Mouse (Mus musculus): ENCODE measurements at regions not wholly inside any gene's neighbourhood (a gene's known extent, or its start where the extent isn't known, plus 50 kb on each side); places are given as distances from the start of the nearest gene placed in this dataset.

DNA sequence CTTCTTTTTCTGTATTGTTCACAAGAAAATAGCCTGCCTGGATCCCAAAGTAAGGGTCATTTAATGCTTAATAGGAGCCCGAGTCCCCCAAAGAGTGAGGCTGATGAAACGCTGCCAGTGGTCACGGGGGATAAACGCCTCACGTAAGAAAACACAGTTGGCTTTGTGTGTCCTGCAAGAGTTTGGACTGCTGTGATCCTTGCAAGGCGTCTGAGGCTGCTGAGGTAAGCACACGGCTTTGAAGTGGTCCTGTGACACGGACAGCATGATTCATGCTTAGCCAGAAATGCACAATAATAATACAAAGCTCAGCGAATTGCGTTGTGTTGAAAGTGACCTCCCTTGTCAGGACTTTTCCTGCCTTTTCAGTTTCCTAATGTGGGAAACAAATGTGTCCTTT is 158.8 kb downstream of the Lyplal1 start:
- DNase-seq (no peak), ATAC-seq (no peak)
- H3K4me3 ChIP-seq (ENCODE audit: low read depth, low read length) = no peak overlapping the region
- H3K36me3 ChIP-seq (ENCODE audit: insufficient read depth) = no peaks in the 10 kb centered on the region
- H3K9me3 ChIP-seq (ENCODE audit: low read length) = no peaks in the 10 kb centered on the region
- no peaks in the 10 kb centered on the region for H3K4me1 ChIP-seq (ENCODE audit: insufficient read depth)
- no peak overlapping the region for H3K27ac ChIP-seq (ENCODE audit: low read depth, low read length)
- H3K4me2 ChIP-seq (ENCODE audit: low read depth) = no peak overlapping the region
- TF ChIP-seq CTCF (IDR thresholded peaks at IDR 0.05; ENCODE audit: low read depth) = no peak
- 22% methylated on average over 10 of the region's 10 CpGs for WGBS
- no peak overlapping the region for H3K9ac ChIP-seq
- no peaks in the 10 kb centered on the region for H3K27me3 ChIP-seq (ENCODE audit: insufficient read depth, low read length)

- WGBS = 89% methylated on average over 3 of the region's 3 CpGs
- H3K36me3 ChIP-seq (ENCODE audit: insufficient read depth) = no peaks in the 10 kb centered on the region
- no peak overlapping the region for H3K9ac ChIP-seq
- H3K27me3 ChIP-seq (ENCODE audit: insufficient read depth, low read length) = no peaks in the 10 kb centered on the region
- H3K4me1 ChIP-seq (ENCODE audit: insufficient read depth) = no peaks in the 10 kb centered on the region
- DNase-seq (no peak), ATAC-seq (no peak)
- no peak overlapping the region for H3K27ac ChIP-seq (ENCODE audit: low read depth, low read length)
- H3K4me3 ChIP-seq (ENCODE audit: low read depth, low read length) = no peak overlapping the region
- TF ChIP-seq CTCF (IDR thresholded peaks at IDR 0.05; ENCODE audit: low read depth) = no peak
- H3K4me2 ChIP-seq (ENCODE audit: low read depth) = no peak overlapping the region
- no peaks in the 10 kb centered on the region for H3K9me3 ChIP-seq (ENCODE audit: low read length)
Observed at GRCm38 (mm10) chr1:185962606-185963005, 154.5 kb downstream of the Lyplal1 start.

DNA sequence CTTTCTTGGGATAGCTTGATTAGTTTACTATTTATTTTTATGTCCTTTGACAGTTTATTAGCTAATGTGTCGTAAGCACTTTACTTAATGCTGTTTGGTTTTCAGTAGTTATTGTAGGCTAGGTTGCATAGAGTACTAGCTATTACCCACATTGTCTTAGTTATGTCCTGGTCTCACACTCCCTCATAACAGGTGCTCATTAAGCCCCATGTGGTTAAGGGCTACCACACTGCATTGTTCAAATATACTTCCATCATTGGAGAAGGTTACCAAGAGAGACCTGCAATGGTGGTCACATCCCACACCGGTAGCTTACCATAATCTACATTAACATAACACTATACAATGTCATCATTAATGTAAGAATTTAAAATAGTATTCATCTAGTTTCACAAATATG is 153.3 kb downstream of the Lyplal1 start:
- H3K36me3 ChIP-seq (ENCODE audit: insufficient read depth) = no peaks in the 10 kb centered on the region

DNA sequence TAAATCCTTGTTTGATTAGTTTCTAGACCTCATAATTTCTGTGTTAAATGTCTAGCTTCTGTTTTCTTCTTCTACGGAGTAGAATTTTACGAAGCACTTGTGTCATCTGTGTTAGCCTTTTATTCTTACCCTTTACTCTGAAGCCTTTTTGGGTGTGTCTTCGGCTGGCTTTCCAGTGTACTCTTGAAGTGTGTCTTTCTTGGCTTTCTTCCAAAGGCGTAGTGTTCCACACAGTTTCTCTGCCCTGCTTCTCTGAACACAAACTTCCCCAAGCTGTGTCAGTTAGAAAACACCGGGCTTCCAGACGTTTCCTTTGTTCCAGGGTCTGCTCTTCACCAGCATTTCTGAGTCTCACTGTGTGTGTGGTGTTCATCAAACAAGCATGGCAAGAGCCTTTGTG is 152.7 kb downstream of the Lyplal1 start:
- ATAC-seq (no peak), DNase-seq (no peak)
- no peak overlapping the region for H3K9ac ChIP-seq
- no peaks in the 10 kb centered on the region for H3K36me3 ChIP-seq (ENCODE audit: insufficient read depth)
- no peaks in the 10 kb centered on the region for H3K9me3 ChIP-seq (ENCODE audit: low read length)
- no peak overlapping the region for H3K27ac ChIP-seq (ENCODE audit: low read depth, low read length)
- no peak overlapping the region for H3K4me2 ChIP-seq (ENCODE audit: low read depth)
- H3K27me3 ChIP-seq (ENCODE audit: insufficient read depth, low read length) = no peaks in the 10 kb centered on the region
- no peak for TF ChIP-seq CTCF (IDR thresholded peaks at IDR 0.05; ENCODE audit: low read depth)
- H3K4me3 ChIP-seq (ENCODE audit: low read depth, low read length) = no peak overlapping the region
- WGBS = 57% methylated on average over 6 of the region's 6 CpGs
- H3K4me1 ChIP-seq (ENCODE audit: insufficient read depth) = no peaks in the 10 kb centered on the region

More for the DNA sequence above, 153.3 kb downstream of the Lyplal1 start:
- H3K9ac ChIP-seq = no peak overlapping the region
- H3K4me1 ChIP-seq (ENCODE audit: insufficient read depth) = no peaks in the 10 kb centered on the region
- no peak for ATAC-seq
- no peak for DNase-seq
- H3K27ac ChIP-seq (ENCODE audit: low read depth, low read length) = no peak overlapping the region
- H3K27me3 ChIP-seq (ENCODE audit: insufficient read depth, low read length) = no peaks in the 10 kb centered on the region
- no peak for TF ChIP-seq CTCF (IDR thresholded peaks at IDR 0.05; ENCODE audit: low read depth)
- no peak overlapping the region for H3K4me2 ChIP-seq (ENCODE audit: low read depth)
- H3K9me3 ChIP-seq (ENCODE audit: low read length) = no peaks in the 10 kb centered on the region
- H3K4me3 ChIP-seq (ENCODE audit: low read depth, low read length) = no peak overlapping the region
- 95% methylated on average over 2 of the region's 2 CpGs for WGBS

DNA sequence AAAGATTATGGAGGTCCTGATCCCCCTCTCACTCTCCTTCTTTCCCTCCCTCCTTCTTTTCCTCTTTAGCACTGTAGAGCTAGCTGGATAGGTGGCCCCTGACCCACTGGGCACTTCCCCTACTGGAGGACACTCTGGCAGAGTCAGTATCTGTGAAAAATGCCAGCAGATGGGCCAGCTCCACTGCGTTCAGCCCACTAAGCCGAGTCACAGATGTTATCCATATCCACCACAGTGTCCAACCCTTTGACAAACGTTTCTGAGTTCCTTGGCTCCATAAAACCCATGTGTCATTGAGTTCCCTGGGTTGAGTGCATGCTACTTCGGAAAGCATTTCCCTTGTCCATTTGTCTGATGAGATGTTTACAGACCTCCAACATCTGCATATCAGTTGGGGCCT is 149.9 kb downstream of the Lyplal1 start:
- Histone ChIP-seq H3K9ac (no peak overlapping the region), H3K4me3 (ENCODE audit: low read depth, low read length) (no peak overlapping the region), H3K4me2 (ENCODE audit: low read depth) (no peak overlapping the region), H3K27me3 (ENCODE audit: insufficient read depth, low read length) (no peaks in the 10 kb centered on the region), H3K36me3 (ENCODE audit: insufficient read depth) (no peaks in the 10 kb centered on the region), H3K9me3 (ENCODE audit: low read length) (no peaks in the 10 kb centered on the region), H3K4me1 (ENCODE audit: insufficient read depth) (no peaks in the 10 kb centered on the region), H3K27ac (ENCODE audit: low read depth, low read length) (no peak overlapping the region)
- no peak for TF ChIP-seq CTCF (IDR thresholded peaks at IDR 0.05; ENCODE audit: low read depth)
- DNase-seq = no peak
- no peak for ATAC-seq
- 89% methylated on average over 4 of the region's 4 CpGs for WGBS

GRCm38 (mm10) chr1:185967816-185968215 is 149.3 kb downstream of the Lyplal1 start:
- Histone ChIP-seq H3K36me3 (ENCODE audit: insufficient read depth) (no peaks in the 10 kb centered on the region), H3K9ac (no peak overlapping the region), H3K27ac (ENCODE audit: low read depth, low read length) (no peak overlapping the region), H3K4me2 (ENCODE audit: low read depth) (no peak overlapping the region), H3K9me3 (ENCODE audit: low read length) (no peaks in the 10 kb centered on the region), H3K4me1 (ENCODE audit: insufficient read depth) (no peaks in the 10 kb centered on the region), H3K27me3 (ENCODE audit: insufficient read depth, low read length) (no peaks in the 10 kb centered on the region), H3K4me3 (ENCODE audit: low read depth, low read length) (no peak overlapping the region)
- no peak for TF ChIP-seq CTCF (IDR thresholded peaks at IDR 0.05; ENCODE audit: low read depth)
- no peak for ATAC-seq
- no peak for DNase-seq
- WGBS = 80% methylated on average over 6 of the region's 6 CpGs

GRCm38 (mm10) chr1:185968642-185969041 is 148.5 kb downstream of the Lyplal1 start:
- ATAC-seq = no peak

GRCm38 (mm10) chr1:185969231-185969630 is 147.9 kb downstream of the Lyplal1 start:
- DNase-seq (no peak), ATAC-seq (no peak)
- H3K4me3 ChIP-seq (ENCODE audit: low read depth, low read length) = no peak overlapping the region
- 32% methylated on average over 2 of the region's 2 CpGs for WGBS
- no peaks in the 10 kb centered on the region for H3K27me3 ChIP-seq (ENCODE audit: insufficient read depth, low read length)
- no peaks in the 10 kb centered on the region for H3K9me3 ChIP-seq (ENCODE audit: low read length)
- no peak overlapping the region for H3K4me2 ChIP-seq (ENCODE audit: low read depth)
- H3K4me1 ChIP-seq (ENCODE audit: insufficient read depth) = no peaks in the 10 kb centered on the region
- no peak overlapping the region for H3K27ac ChIP-seq (ENCODE audit: low read depth, low read length)
- H3K36me3 ChIP-seq (ENCODE audit: insufficient read depth) = no peaks in the 10 kb centered on the region
- H3K9ac ChIP-seq = no peak overlapping the region
- no peak for TF ChIP-seq CTCF (IDR thresholded peaks at IDR 0.05; ENCODE audit: low read depth)

More at GRCm38 (mm10) chr1:185968642-185969041, 148.5 kb downstream of the Lyplal1 start:
- Histone ChIP-seq H3K27ac (ENCODE audit: low read depth, low read length) (no peak overlapping the region), H3K27me3 (ENCODE audit: insufficient read depth, low read length) (no peaks in the 10 kb centered on the region), H3K9me3 (ENCODE audit: low read length) (no peaks in the 10 kb centered on the region), H3K4me3 (ENCODE audit: low read depth, low read length) (no peak overlapping the region), H3K36me3 (ENCODE audit: insufficient read depth) (no peaks in the 10 kb centered on the region), H3K4me2 (ENCODE audit: low read depth) (no peak overlapping the region), H3K9ac (no peak overlapping the region), H3K4me1 (ENCODE audit: insufficient read depth) (no peaks in the 10 kb centered on the region)
- TF ChIP-seq CTCF (IDR thresholded peaks at IDR 0.05; ENCODE audit: low read depth) = no peak
- DNase-seq = no peak
- 81% methylated on average over 3 of the region's 3 CpGs for WGBS

All from forebrain, postnatal 0 days (tissue).